Mouse (Mus musculus): ENCODE measurements around the gene Cldn11. TPM values are rescaled to one million over a fixed set of nuclear protein-coding genes. Genes with fewer than 3 reads are reported as not detected.
"Not testable (repeated sequence)": the region's sequence is repeated elsewhere in the genome, so short reads cannot be mapped to it uniquely, and the experiment has no call there.

Cldn11 gene
- 1 to 10 TPM in 1 of 2 experiments, under 1 TPM in 1; 0.95 to 2.0 TPM for total RNA-seq (2021)
- long read RNA-seq, experiment 1 = 0 reads
- long read RNA-seq, experiment 2 = 0 reads

- DNase-seq = peak; percentile 51
Observed at GRCm38 (mm10) chr3:31149706-31150105, at the start of gene Cldn11. Gene Cldn11, plus strand, starts transcription at chr3:31149920.

- no peak for DNase-seq
Observed at GRCm38 (mm10) chr3:31100026-31100425, 49.7 kb upstream of the Cldn11 start.

GRCm38 (mm10) chr3:31100802-31101201 lies 48.9 kb upstream of the Cldn11 start:
- DNase-seq = no peak

- no peak for DNase-seq
Observed at GRCm38 (mm10) chr3:31104936-31105335, 44.8 kb upstream of the Cldn11 start.

GRCm38 (mm10) chr3:31106597-31106996 lies 43.1 kb upstream of the Cldn11 start:
- no peak for DNase-seq

GRCm38 (mm10) chr3:31107674-31108073 lies 42.0 kb upstream of the Cldn11 start:
- no peak for DNase-seq

- DNase-seq = no peak
Observed at GRCm38 (mm10) chr3:31109108-31109507, 40.6 kb upstream of the Cldn11 start.

- no peak for DNase-seq
Observed at GRCm38 (mm10) chr3:31123098-31123497, 26.6 kb upstream of the Cldn11 start.

GRCm38 (mm10) chr3:31126303-31126702 lies 23.4 kb upstream of the Cldn11 start:
- DNase-seq = no peak

- DNase-seq = no peak
Observed at GRCm38 (mm10) chr3:31126848-31127247, 22.9 kb upstream of the Cldn11 start.

- DNase-seq = no peak
Observed at GRCm38 (mm10) chr3:31129766-31130165, 20.0 kb upstream of the Cldn11 start.

GRCm38 (mm10) chr3:31133664-31134063 lies 16.1 kb upstream of the Cldn11 start:
- DNase-seq = no peak

GRCm38 (mm10) chr3:31134246-31134645 lies 15.5 kb upstream of the Cldn11 start:
- DNase-seq = no peak

GRCm38 (mm10) chr3:31134696-31135095 lies 15.0 kb upstream of the Cldn11 start:
- DNase-seq = no peak

- DNase-seq = not testable (repeated sequence)
Observed at GRCm38 (mm10) chr3:31136591-31136990, 13.1 kb upstream of the Cldn11 start.

GRCm38 (mm10) chr3:31138454-31139424 lies 11.0 kb upstream of the Cldn11 start:
- peak; percentile 71 for DNase-seq

- DNase-seq = no peak
Observed at GRCm38 (mm10) chr3:31141621-31142020, 8.1 kb upstream of the Cldn11 start.

- not testable (repeated sequence) for DNase-seq
Observed at GRCm38 (mm10) chr3:31145222-31145621, 4.5 kb upstream of the Cldn11 start.

- peak; percentile 67 for DNase-seq
Observed at GRCm38 (mm10) chr3:31145641-31146290, 4.0 kb upstream of the Cldn11 start.

- DNase-seq = no peak
Observed at GRCm38 (mm10) chr3:31148595-31148994, 1.1 kb upstream of the Cldn11 start.

GRCm38 (mm10) chr3:31152108-31152507 lies 2.4 kb downstream of the Cldn11 start:
- no peak for DNase-seq

GRCm38 (mm10) chr3:31156126-31156525 lies 6.4 kb downstream of the Cldn11 start:
- DNase-seq = no peak

- no peak for DNase-seq
Observed at GRCm38 (mm10) chr3:31157776-31158175, 8.1 kb downstream of the Cldn11 start.

All from gastrocnemius, postnatal 10 days (tissue).